In genomic region chr9:115107430-115107829, GRCm38 (mm10) we compare ENCODE assay signal across 10 mouse cellular contexts.
DNase-seq lines count a peak whose midpoint lies in the region; ATAC-seq lines count a peak whose summit lies in the region.
"Had no signal": no experiment of that assay in that cellular context is flagged by ENCODE, and none has a peak within 500 bp of the region (broad histone marks: within the 10 kb centered on the region; RNA-seq: fewer than 3 reads in every experiment).

No protein-coding gene starts in this region.

- ATAC-seq in midbrain, embryonic 11.5 days (ENCODE audit: low FRiP score), result no peak
- 0 out of 2 replicates have a peak, but pooled peaks have one; percentile 49 for ATAC-seq in kidney, embryonic 15.5 days (replicated peaks; ENCODE audit: low FRiP score)
- peak; percentile 91 for ATAC-seq in neural tube, embryonic 14.5 days (ENCODE audit: low read depth)
- ATAC-seq: liver, postnatal 0 days; Patski had no signal

- peak; percentile 73 for DNase-seq in midbrain, embryonic 11.5 days (ENCODE audit: low spot score, missing footprints)
- DNase-seq in midbrain, embryonic 10.5 days (ENCODE audit: low spot score), result no peak
- peak; percentile 7 for DNase-seq in embryonic facial prominence, embryonic 10.5 days (ENCODE audit: low spot score)
- DNase-seq in natural killer cell, adult 2 months (ENCODE audit: low spot score in 2 of 2), result no peak
- no peak for DNase-seq in layer of hippocampus, postnatal 10 days (ENCODE audit: low spot score in 2 of 2)
- DNase-seq: cerebellum, adult 9-10 months; liver, postnatal 0 days had no signal

- no peak overlapping the region for H3K4me3 ChIP-seq in midbrain, embryonic 11.5 days (ENCODE audit: low read depth, low read length)
- H3K4me3 ChIP-seq in midbrain, embryonic 10.5 days, result no peak overlapping the region
- no peak overlapping the region for H3K4me3 ChIP-seq in embryonic facial prominence, embryonic 10.5 days
- no peak overlapping the region for H3K4me3 ChIP-seq in kidney, embryonic 15.5 days (replicated peaks)
- H3K4me3 ChIP-seq in neural tube, embryonic 14.5 days (ENCODE audit: low read depth, low read length), result no peak overlapping the region

- no peak overlapping the region for H3K9ac ChIP-seq in midbrain, embryonic 11.5 days (ENCODE audit: low read length)
- 0 out of 2 replicates have a peak overlapping the region, but pooled peaks have one; percentile 29 for H3K9ac ChIP-seq in kidney, embryonic 15.5 days
- H3K9ac ChIP-seq in neural tube, embryonic 14.5 days (replicated peaks; ENCODE audit: low read depth, low read length), result no peak overlapping the region
- H3K9ac ChIP-seq: liver, postnatal 0 days had no signal

- H3K27me3 ChIP-seq in midbrain, embryonic 11.5 days (ENCODE audit: control insufficient read depth, insufficient read depth, low read length), result no peaks in the 10 kb centered on the region
- H3K27me3 ChIP-seq in midbrain, embryonic 10.5 days (ENCODE audit: low read depth, poor library complexity, severe bottlenecking), result no peaks in the 10 kb centered on the region
- no peaks in the 10 kb centered on the region for H3K27me3 ChIP-seq in embryonic facial prominence, embryonic 10.5 days (replicated peaks; ENCODE audit: low read depth, poor library complexity, severe bottlenecking)
- no peaks in the 10 kb centered on the region for H3K27me3 ChIP-seq in kidney, embryonic 15.5 days
- H3K27me3 ChIP-seq in neural tube, embryonic 14.5 days (ENCODE audit: control insufficient read depth, insufficient read depth, low read length), result no peaks in the 10 kb centered on the region
- H3K27me3 ChIP-seq: Patski had no signal

- no peaks in the 10 kb centered on the region for H3K9me3 ChIP-seq in midbrain, embryonic 11.5 days (ENCODE audit: control insufficient read depth, low read length)
- no peaks in the 10 kb centered on the region for H3K9me3 ChIP-seq in midbrain, embryonic 10.5 days (replicated peaks)
- H3K9me3 ChIP-seq in embryonic facial prominence, embryonic 10.5 days, result no peaks in the 10 kb centered on the region
- no peaks in the 10 kb centered on the region for H3K9me3 ChIP-seq in kidney, embryonic 15.5 days (replicated peaks)
- no peaks in the 10 kb centered on the region for H3K9me3 ChIP-seq in neural tube, embryonic 14.5 days (ENCODE audit: control insufficient read depth, low read length)

- H3K36me3 ChIP-seq in midbrain, embryonic 11.5 days (ENCODE audit: control insufficient read depth, insufficient read depth, low read length), result no peaks in the 10 kb centered on the region
- H3K36me3 ChIP-seq in midbrain, embryonic 10.5 days, result no peaks in the 10 kb centered on the region
- no peaks in the 10 kb centered on the region for H3K36me3 ChIP-seq in embryonic facial prominence, embryonic 10.5 days (replicated peaks)
- H3K36me3 ChIP-seq in kidney, embryonic 15.5 days, result no peaks in the 10 kb centered on the region
- no peaks in the 10 kb centered on the region for H3K36me3 ChIP-seq in neural tube, embryonic 14.5 days (ENCODE audit: control insufficient read depth, insufficient read depth, low read length)

- WGBS in midbrain, embryonic 11.5 days, result 92% methylated on average over 7 of the region's 7 CpGs
- WGBS in midbrain, embryonic 10.5 days, result 89% methylated on average over 7 of the region's 7 CpGs
- WGBS in embryonic facial prominence, embryonic 10.5 days, result 84% methylated on average over 7 of the region's 7 CpGs
- WGBS in kidney, embryonic 15.5 days, result 50% methylated on average over 7 of the region's 7 CpGs
- 19% methylated on average over 7 of the region's 7 CpGs for WGBS in neural tube, embryonic 14.5 days

- no peaks in the 10 kb centered on the region for H3K4me1 ChIP-seq in midbrain, embryonic 11.5 days (ENCODE audit: control insufficient read depth, insufficient read depth, low read length)
- 0 out of 2 replicates have a peak, but pooled peaks cover 3% of the 10 kb centered on the region for H3K4me1 ChIP-seq in midbrain, embryonic 10.5 days
- 0 out of 2 replicates have a peak, but pooled peaks cover 4% of the 10 kb centered on the region for H3K4me1 ChIP-seq in embryonic facial prominence, embryonic 10.5 days
- peaks cover 6% of the 10 kb centered on the region; the same call in 1 of the 2 replicates for H3K4me1 ChIP-seq in kidney, embryonic 15.5 days
- H3K4me1 ChIP-seq in neural tube, embryonic 14.5 days (ENCODE audit: control insufficient read depth, insufficient read depth, low read length), result peaks cover 5% of the 10 kb centered on the region; the same call in 1 of the 2 replicates

- H3K4me2 ChIP-seq in midbrain, embryonic 11.5 days, result no peak overlapping the region
- H3K4me2 ChIP-seq in kidney, embryonic 15.5 days, result 0 out of 2 replicates have a peak overlapping the region, but pooled peaks have one; percentile 9
- peak overlapping the region; percentile 32; the same call in 1 of the 2 replicates for H3K4me2 ChIP-seq in neural tube, embryonic 14.5 days (ENCODE audit: low read depth, low read length)

- no peak overlapping the region for H3K27ac ChIP-seq in midbrain, embryonic 11.5 days (ENCODE audit: low read depth, low read length)
- no peak overlapping the region for H3K27ac ChIP-seq in midbrain, embryonic 10.5 days (replicated peaks)
- no peak overlapping the region for H3K27ac ChIP-seq in embryonic facial prominence, embryonic 10.5 days (replicated peaks)
- H3K27ac ChIP-seq in kidney, embryonic 15.5 days, result peak overlapping the region; percentile 37; the same call in 1 of the 2 replicates
- H3K27ac ChIP-seq in neural tube, embryonic 14.5 days (ENCODE audit: low read depth, low read length), result peak overlapping the region; percentile 45; the same call in 1 of the 2 replicates

Comparison
In these comparisons a context has a peak if more than half of its experiments do, and no peak if none do; other contexts are left out.
1. DNase-seq: peak in midbrain, embryonic 11.5 days (single experiment) and embryonic facial prominence, embryonic 10.5 days (single experiment); none in midbrain, embryonic 10.5 days (single experiment), natural killer cell, adult 2 months (0 of 2) and layer of hippocampus, postnatal 10 days (0 of 2).
2. H3K27ac ChIP-seq: peak in kidney, embryonic 15.5 days (single experiment) and neural tube, embryonic 14.5 days (single experiment); none in midbrain, embryonic 11.5 days (single experiment), midbrain, embryonic 10.5 days (single experiment) and embryonic facial prominence, embryonic 10.5 days (single experiment).